9 mouse cellular contexts compared by ENCODE assay signal in genomic region chr13:48807481-48808031, GRCm38 (mm10).
A peak's percentile ranks its signal among the peaks of the same experiment; 100 is the strongest.
DNase-seq lines count a peak whose midpoint lies in the region; ATAC-seq and TF ChIP-seq lines count a peak whose summit lies in the region.
"Had no signal": no experiment of that assay in that cellular context is flagged by ENCODE, and none has a peak within 500 bp of the region (broad histone marks: within the 10 kb centered on the region; RNA-seq: fewer than 3 reads in every experiment).

No protein-coding gene starts in this region.

- H3K27me3 ChIP-seq in liver, embryonic 11.5 days (replicated peaks; ENCODE audit: control insufficient read depth, insufficient read depth, low read length): no peaks in the 10 kb centered on the region
- H3K27me3 ChIP-seq in midbrain, postnatal 0 days (ENCODE audit: insufficient read depth, low read length): no peaks in the 10 kb centered on the region
- H3K27me3 ChIP-seq in thymus, adult 2 months (ENCODE audit: control insufficient read depth, insufficient read depth, low read length): no peaks in the 10 kb centered on the region

- no peak overlapping the region for H3K9ac ChIP-seq in liver, embryonic 11.5 days (ENCODE audit: low read depth, low read length)
- H3K9ac ChIP-seq in midbrain, postnatal 0 days (replicated peaks; ENCODE audit: low read length, poor library complexity, severe bottlenecking): no peak overlapping the region

- H3K27ac ChIP-seq in liver, embryonic 11.5 days (ENCODE audit: low read depth, low read length): no peak overlapping the region
- H3K27ac ChIP-seq in midbrain, postnatal 0 days (ENCODE audit: low read depth, low read length): no peak overlapping the region
- H3K27ac ChIP-seq in thymus, adult 2 months (ENCODE audit: control insufficient read depth, insufficient read depth, low read length): no peak overlapping the region
- H3K27ac ChIP-seq: macrophage had no signal

- TF ChIP-seq POLR2A in brain, embryonic 14.5 days (IDR thresholded peaks at IDR 0.05; ENCODE audit: borderline replicate concordance, extremely low read depth, insufficient read depth, insufficient read length, poor library complexity, severe bottlenecking): no peak
- no peak for TF ChIP-seq POLR2A in thymus, adult 2 months (IDR thresholded peaks at IDR 0.05; ENCODE audit: control insufficient read depth, extremely low read depth, insufficient read depth, low read length, poor library complexity)

- H3K9me3 ChIP-seq in liver, embryonic 11.5 days (ENCODE audit: control insufficient read depth, low read length): no peaks in the 10 kb centered on the region
- no peaks in the 10 kb centered on the region for H3K9me3 ChIP-seq in midbrain, postnatal 0 days (ENCODE audit: low read length)

- no peak overlapping the region for H3K4me3 ChIP-seq in liver, embryonic 11.5 days (ENCODE audit: low read depth, low read length)
- no peak overlapping the region for H3K4me3 ChIP-seq in midbrain, postnatal 0 days (ENCODE audit: low read depth, low read length)
- no peak overlapping the region for H3K4me3 ChIP-seq in thymus, adult 2 months (ENCODE audit: control insufficient read depth, insufficient read depth, low read length)

- H3K4me1 ChIP-seq in liver, embryonic 11.5 days (replicated peaks; ENCODE audit: control insufficient read depth, insufficient read depth, low read length): no peaks in the 10 kb centered on the region
- H3K4me1 ChIP-seq in midbrain, postnatal 0 days (ENCODE audit: insufficient read depth, low read length): no peaks in the 10 kb centered on the region
- no peaks in the 10 kb centered on the region for H3K4me1 ChIP-seq in thymus, adult 2 months (replicated peaks; ENCODE audit: control insufficient read depth, insufficient read depth, low read length)

- H3K36me3 ChIP-seq in liver, embryonic 11.5 days (ENCODE audit: control insufficient read depth, insufficient read depth, low read length): peaks cover 14% of the 10 kb centered on the region
- peaks cover 39% of the 10 kb centered on the region for H3K36me3 ChIP-seq in midbrain, postnatal 0 days (ENCODE audit: insufficient read depth, low read length)
- H3K36me3 ChIP-seq in thymus, adult 2 months (ENCODE audit: control insufficient read depth, insufficient read depth, low read length): peaks cover 62% of the 10 kb centered on the region

- peak; percentile 93 for TF ChIP-seq CTCF in brain, embryonic 14.5 days (IDR thresholded peaks at IDR 0.05; ENCODE audit: borderline replicate concordance, extremely low read depth, insufficient read depth, insufficient read length)
- TF ChIP-seq CTCF in midbrain, postnatal 0 days (IDR thresholded peaks at IDR 0.05): peak; percentile 84
- peak; percentile 94 for TF ChIP-seq CTCF in thymus, adult 2 months (IDR thresholded peaks at IDR 0.05; ENCODE audit: borderline replicate concordance, control insufficient read depth, extremely low read depth, insufficient read depth, low read length, poor library complexity)

- DNase-seq in liver: peak; percentile 49
- DNase-seq in liver, embryonic 11.5 days (ENCODE audit: low spot score): no peak
- peak; percentile 63 for DNase-seq in brain, embryonic 14.5 days (ENCODE audit: low read depth)
- peak; percentile 65 for DNase-seq in heart, postnatal 4 days
- DNase-seq in left cerebral cortex, adult 18-20 months (ENCODE audit: low spot score in 2 of 2): peak; percentile 60 to 63
- DNase-seq in midbrain, postnatal 0 days (ENCODE audit: low spot score): peak; percentile 64
- DNase-seq in thymus, adult 2 months: peak; percentile 59

- no peak for ATAC-seq in liver, embryonic 11.5 days (replicated peaks; ENCODE audit: low FRiP score)
- 0 out of 2 replicates have a peak, but pooled peaks have one; percentile 41 for ATAC-seq in erythroid progenitor cell, adult 5-6 weeks (replicated peaks; ENCODE audit: low FRiP score, poor library complexity, severe bottlenecking)
- ATAC-seq in midbrain, postnatal 0 days (ENCODE audit: low FRiP score): no peak

- H3K4me2 ChIP-seq in liver, embryonic 11.5 days: no peak overlapping the region
- H3K4me2 ChIP-seq in midbrain, postnatal 0 days (ENCODE audit: low read depth, low read length, poor library complexity, severe bottlenecking): no peak overlapping the region

- WGBS in liver, embryonic 11.5 days: 75% methylated on average over 5 of the region's 5 CpGs
- WGBS in midbrain, postnatal 0 days: 71% methylated on average over 5 of the region's 5 CpGs
- 95% methylated on average over 5 of the region's 5 CpGs for WGBS in thymus, adult 2 months
